Mouse (Mus musculus): Measurements from ENCODE around the gene Was.

DNA sequence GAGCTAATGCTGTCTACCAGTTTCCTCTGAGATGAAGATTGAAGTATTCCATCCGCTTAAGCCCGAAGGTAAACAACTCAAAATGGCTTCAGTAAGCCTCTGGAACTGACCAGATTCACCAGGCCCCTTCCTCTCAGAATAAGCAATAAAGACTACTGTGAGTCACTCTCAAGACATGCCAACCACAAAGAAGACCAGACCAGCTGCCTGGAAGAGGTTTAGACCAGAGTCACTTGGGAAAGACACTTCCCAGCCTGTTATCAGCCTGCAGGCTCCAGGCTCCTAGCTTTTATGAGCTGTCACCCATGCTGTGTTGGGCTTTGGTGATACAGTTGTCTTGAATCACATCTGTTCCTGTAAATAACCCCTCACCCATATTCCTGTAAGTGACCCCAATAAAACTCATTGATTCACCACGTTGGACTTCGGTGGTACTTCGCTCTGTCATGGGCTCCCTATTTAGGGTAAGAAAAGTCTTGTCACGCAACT lies 5.5 kb downstream of the Was start:
- TF ChIP-seq CTCF (IDR thresholded peaks at IDR 0.05; ENCODE audit: low read depth, low read length) (no peak), POLR2A (IDR thresholded peaks at IDR 0.05; ENCODE audit: borderline replicate concordance, low read depth, low read length) (no peak)
